Comparison of ENCODE assay signal across 25 mouse cellular contexts in genomic region chr14:26610689-26611088, GRCm38 (mm10). TPM values are rescaled to one million over a fixed set of nuclear protein-coding genes. Genes with fewer than 3 reads are reported as not detected.
DNase-seq lines count a peak whose midpoint lies in the region; ATAC-seq and TF ChIP-seq lines count a peak whose summit lies in the region.
"Had no signal": no experiment of that assay in that cellular context is flagged by ENCODE, and none has a peak within 500 bp of the region (broad histone marks: within the 10 kb centered on the region; RNA-seq: fewer than 3 reads in every experiment).

No protein-coding gene starts in this region.

- peak in 1 of 2 experiments; percentile 56; a peak in 2 of 4 replicates for TF ChIP-seq POLR2A in MEL (IDR thresholded peaks at IDR 0.05; ENCODE audit: control insufficient read depth in 1 of 2, insufficient read depth in 1 of 2, low read depth in 1 of 2, low read length in 2 of 2, poor library complexity in 1 of 2)

- TF ChIP-seq RAD21 in MEL (IDR thresholded peaks at IDR 0.05; ENCODE audit: low read depth, low read length) = no peak

- H3K4me2 ChIP-seq in heart, embryonic 12.5 days = no peak overlapping the region
- H3K4me2 ChIP-seq: embryonic facial prominence, embryonic 13.5 days; embryonic facial prominence, embryonic 15.5 days; forebrain, embryonic 13.5 days; forebrain, embryonic 15.5 days had no signal

- peaks cover 9 to 29% of the 10 kb centered on the region in 2 experiments for H3K36me3 ChIP-seq in MEL (ENCODE audit: control insufficient read depth in 1 of 2, insufficient read depth in 2 of 2, low read length in 2 of 2)
- H3K36me3 ChIP-seq in heart, embryonic 12.5 days = peaks cover 69% of the 10 kb centered on the region

- 88% methylated on average over 4 of the region's 4 CpGs for WGBS in heart, embryonic 12.5 days

- peak; percentile 66; the same call in 1 of the 2 replicates for ATAC-seq in common myeloid progenitor, adult 5-6 weeks (replicated peaks; ENCODE audit: low read depth, poor library complexity, severe bottlenecking)
- ATAC-seq in megakaryocyte, adult 5-6 weeks (ENCODE audit: poor library complexity, severe bottlenecking) = 0 out of 2 replicates have a peak, but pooled peaks have one; percentile 35
- no peak for ATAC-seq in heart, embryonic 12.5 days (ENCODE audit: insufficient number of reproducible peaks, low FRiP score)
- ATAC-seq: activated CD4-positive, CD25-positive, alpha-beta regulatory T cell, adult 4 months; forebrain, embryonic 13.5 days; forebrain, embryonic 15.5 days; forebrain, postnatal 0 days; Patski had no signal

- H3K4me1 ChIP-seq in MEL (ENCODE audit: control insufficient read depth in 1 of 2, insufficient read depth in 2 of 2, low read length in 2 of 2) = peaks cover 20 to 27% of the 10 kb centered on the region in 2 experiments
- no peaks in the 10 kb centered on the region for H3K4me1 ChIP-seq in heart, embryonic 12.5 days (replicated peaks)
- H3K4me1 ChIP-seq: embryonic facial prominence, embryonic 13.5 days; embryonic facial prominence, embryonic 15.5 days; forebrain, embryonic 10.5 days; forebrain, embryonic 13.5 days; forebrain, embryonic 15.5 days had no signal

- H3K9ac ChIP-seq in MEL (ENCODE audit: control insufficient read depth, low read depth, low read length, poor library complexity, severe bottlenecking) = peak overlapping the region; percentile 46
- no peak overlapping the region for H3K9ac ChIP-seq in heart, embryonic 12.5 days
- H3K9ac ChIP-seq: embryonic facial prominence, embryonic 13.5 days; embryonic facial prominence, embryonic 15.5 days; forebrain, embryonic 13.5 days; forebrain, embryonic 15.5 days; forebrain, postnatal 0 days had no signal

- no peaks in the 10 kb centered on the region for H3K9me3 ChIP-seq in MEL (replicated peaks; ENCODE audit: insufficient read depth, low read length)
- H3K9me3 ChIP-seq in heart, embryonic 12.5 days (replicated peaks) = no peaks in the 10 kb centered on the region
- H3K9me3 ChIP-seq: embryonic facial prominence, embryonic 13.5 days; embryonic facial prominence, embryonic 15.5 days; forebrain, embryonic 10.5 days; forebrain, embryonic 13.5 days; forebrain, embryonic 15.5 days had no signal

- TF ChIP-seq EP300 in MEL (IDR thresholded peaks at IDR 0.05; ENCODE audit: low read depth in 1 of 2, low read length in 2 of 2) = peak; percentile 70 to 78

- H3K27me3 ChIP-seq in MEL (ENCODE audit: control insufficient read depth in 1 of 2, insufficient read depth in 2 of 2, low read length in 2 of 2) = no peaks in the 10 kb centered on the region
- no peaks in the 10 kb centered on the region for H3K27me3 ChIP-seq in heart, embryonic 12.5 days (replicated peaks)
- H3K27me3 ChIP-seq: embryonic facial prominence, embryonic 13.5 days; embryonic facial prominence, embryonic 15.5 days; forebrain, embryonic 13.5 days; forebrain, embryonic 15.5 days; Patski had no signal

- no peak for TF ChIP-seq CTCF in MEL (IDR thresholded peaks at IDR 0.05 in 2 of 3, conservative IDR thresholded peaks at IDR 0.05 in 1 of 3; ENCODE audit: control insufficient read depth in 1 of 3, insufficient read depth in 1 of 3, low read depth in 2 of 3, low read length in 3 of 3, poor library complexity in 1 of 3, severe bottlenecking in 1 of 3)

- peak overlapping the region; percentile 85 for H3K27ac ChIP-seq in MEL (ENCODE audit: control insufficient read depth, low read depth, low read length)
- no peak overlapping the region for H3K27ac ChIP-seq in heart, embryonic 12.5 days (ENCODE audit: poor library complexity, severe bottlenecking)
- H3K27ac ChIP-seq: embryonic facial prominence, embryonic 13.5 days; embryonic facial prominence, embryonic 15.5 days; forebrain, embryonic 10.5 days; forebrain, embryonic 13.5 days; forebrain, embryonic 15.5 days had no signal

- no peaks in the 10 kb centered on the region for H3K79me2 ChIP-seq in MEL (ENCODE audit: control insufficient read depth, insufficient read depth, low read length, poor library complexity)

- DNase-seq in MEL (ENCODE audit: low read depth, low spot score) = peak; percentile 84
- DNase-seq in c-Kit-positive CD71-positive TER-119-positive erythroid progenitor cells, embryonic 14.5 days (ENCODE audit: low spot score) = no peak
- DNase-seq in urinary bladder, postnatal 36 days (ENCODE audit: low spot score in 2 of 2) = no peak
- DNase-seq in urinary bladder, postnatal 25 days (ENCODE audit: low spot score) = no peak
- DNase-seq: adrenal gland, adult 8-10 months; adrenal gland, postnatal 14 days; adrenal gland, postnatal 36 days; cerebellum, adult 11 months; cerebellum, adult 18-20 months; cerebellum, adult 8-10 months; cerebellum, adult 9-11 months; cerebellum, postnatal 25 days; embryo, embryonic 11 days; forebrain, postnatal 0 days had no signal

- peak overlapping the region; percentile 17 to 27 for H3K4me3 ChIP-seq in MEL (ENCODE audit: control insufficient read depth in 1 of 2, insufficient read depth in 1 of 2, low read depth in 2 of 2, low read length in 2 of 2)
- no peak overlapping the region for H3K4me3 ChIP-seq in heart, embryonic 12.5 days
- H3K4me3 ChIP-seq: embryonic facial prominence, embryonic 13.5 days; embryonic facial prominence, embryonic 15.5 days; erythroblast, embryonic 14.5 days; forebrain, embryonic 10.5 days; forebrain, embryonic 13.5 days; forebrain, embryonic 15.5 days had no signal

TF ChIP-seq in MEL, 35 proteins besides CTCF, POLR2A, EP300 and RAD21:
- TF ChIP-seq MYB (IDR thresholded peaks at IDR 0.05; ENCODE audit: low read depth, low read length) = 0 out of 2 replicates have a peak, but pooled peaks have one; percentile 34
- TF ChIP-seq BHLHE40 (IDR thresholded peaks at IDR 0.05; ENCODE audit: borderline replicate concordance, low read depth, low read length) = no peak
- no peak for TF ChIP-seq CHD2 (IDR thresholded peaks at IDR 0.05; ENCODE audit: low read length)
- peak; percentile 80 for TF ChIP-seq MAX (IDR thresholded peaks at IDR 0.05; ENCODE audit: low read length)
- TF ChIP-seq ETS1 (IDR thresholded peaks at IDR 0.05; ENCODE audit: low read depth, low read length) = peak; percentile 89
- TF ChIP-seq GATA1 (IDR thresholded peaks at IDR 0.05; ENCODE audit: low read depth, low read length) = peak; percentile 72
- TF ChIP-seq ELF1 (IDR thresholded peaks at IDR 0.05; ENCODE audit: low read depth, low read length) = no peak
- TF ChIP-seq USF1 (IDR thresholded peaks at IDR 0.05; ENCODE audit: low read depth, low read length) = 0 out of 2 replicates have a peak, but pooled peaks have one; percentile 15
- peak; percentile 54; the same call in 1 of the 2 replicates for TF ChIP-seq TCF12 (IDR thresholded peaks at IDR 0.05; ENCODE audit: low read depth, low read length)
- no peak for TF ChIP-seq ZKSCAN1 (IDR thresholded peaks at IDR 0.05; ENCODE audit: low read depth, low read length)
- TF ChIP-seq MYC (IDR thresholded peaks at IDR 0.05; ENCODE audit: low read depth, low read length) = peak; percentile 87
- peak; percentile 80 for TF ChIP-seq SIN3A (IDR thresholded peaks at IDR 0.05; ENCODE audit: low read length)
- 0 out of 2 replicates have a peak, but pooled peaks have one; percentile 23 for TF ChIP-seq ZNF384 (IDR thresholded peaks at IDR 0.05; ENCODE audit: low read depth, low read length)
- peak; percentile 44; the same call in 1 of the 2 replicates for TF ChIP-seq TBP (IDR thresholded peaks at IDR 0.05; ENCODE audit: low read depth, low read length)
- TF ChIP-seq MXI1 (IDR thresholded peaks at IDR 0.05; ENCODE audit: low read depth, low read length) = peak; percentile 79
- no peak for TF ChIP-seq POLR2AphosphoS5 (IDR thresholded peaks at IDR 0.05; ENCODE audit: borderline replicate concordance, low read depth, low read length)

RNA-seq across cellular contexts. Expression of gene Arf4, which starts 27.2 kb away (rescaled TPM):
- 50.9 and 51.5 TPM in 2 replicates for total RNA-seq in MEL (2012; rRNA removed)
- polyA plus RNA-seq in MEL (2012; ENCODE audit: insufficient read depth in 1 of 2, insufficient read length in 2 of 2, low read depth in 1 of 2, low replicate concordance in 2 of 2, missing spikeins in 1 of 2) = 10 to 100 TPM in 1 of 2 experiments, not detected in 1; 87.6 TPM
- total RNA-seq in common myeloid progenitor, adult 5-6 weeks (2017) = 113 and 135 TPM in 2 replicates
- total RNA-seq in megakaryocyte, adult 5-6 weeks (2015) = 304 and 335 TPM in 2 replicates
- 83.1 and 91.3 TPM in 2 replicates for total RNA-seq in megakaryocyte, adult 5-6 weeks (2017)
- polyA plus RNA-seq in heart, embryonic 12.5 days (2016; fragmentation: Nextera tagmentation; extraction: Ambion mirVana) = 466 and 469 TPM in 2 replicates

RNA-seq across cellular contexts. Expression of gene Dennd6a, which starts 37.0 kb away (rescaled TPM):
- total RNA-seq in MEL (2012; rRNA removed) = 13.1 and 14.6 TPM in 2 replicates
- polyA plus RNA-seq in MEL (2012; ENCODE audit: insufficient read depth in 1 of 2, insufficient read length in 2 of 2, low read depth in 1 of 2, low replicate concordance in 2 of 2, missing spikeins in 1 of 2) = 10 to 100 TPM; 13.6 to 40.0 TPM
- 41.0 and 52.7 TPM in 2 replicates for total RNA-seq in common myeloid progenitor, adult 5-6 weeks (2017)
- 28.0 and 34.6 TPM in 2 replicates for total RNA-seq in megakaryocyte, adult 5-6 weeks (2015)
- total RNA-seq in megakaryocyte, adult 5-6 weeks (2017) = 30.3 and 30.5 TPM in 2 replicates
- 26.2 and 27.5 TPM in 2 replicates for polyA plus RNA-seq in heart, embryonic 12.5 days (2016; fragmentation: Nextera tagmentation; extraction: Ambion mirVana)

RNA-seq across cellular contexts. Expression of gene Pde12, which starts 59.0 kb away (rescaled TPM):
- 15.7 and 18.0 TPM in 2 replicates for total RNA-seq in MEL (2012; rRNA removed)
- 10 to 100 TPM in 1 of 2 experiments, not detected in 1; 19.8 TPM for polyA plus RNA-seq in MEL (2012; ENCODE audit: insufficient read depth in 1 of 2, insufficient read length in 2 of 2, low read depth in 1 of 2, low replicate concordance in 2 of 2, missing spikeins in 1 of 2)
- total RNA-seq in common myeloid progenitor, adult 5-6 weeks (2017) = 16.5 and 18.7 TPM in 2 replicates
- total RNA-seq in megakaryocyte, adult 5-6 weeks (2015) = 8.7 TPM in 2 replicates
- 7.6 TPM in 2 replicates for total RNA-seq in megakaryocyte, adult 5-6 weeks (2017)
- polyA plus RNA-seq in heart, embryonic 12.5 days (2016; fragmentation: Nextera tagmentation; extraction: Ambion mirVana) = 9.4 and 10.4 TPM in 2 replicates
